Mouse (Mus musculus): Measurements from ENCODE around the gene Tshz2. TPM values are rescaled to one million over a fixed set of nuclear protein-coding genes. Genes with fewer than 3 reads are reported as not detected.
A peak's percentile ranks its signal among the peaks of the same experiment; 100 is the strongest.

The Tshz2 gene
- polyA plus RNA-seq, 1 experiment from 2014 or later, result 22.8 TPM

GRCm38 (mm10) chr2:170062378-170062777 is 429.6 kb downstream of the Tshz2 start:
- Histone ChIP-seq H3K9ac (ENCODE audit: low read depth, low read length) (no peak overlapping the region), H3K4me2 (ENCODE audit: low read length) (no peak overlapping the region), H3K4me1 (ENCODE audit: control insufficient read depth, insufficient read depth, low read length) (no peaks in the 10 kb centered on the region), H3K9me3 (replicated peaks; ENCODE audit: control insufficient read depth, low read length, poor library complexity, severe bottlenecking) (no peaks in the 10 kb centered on the region; the same call in 1 of the 2 replicates), H3K36me3 (ENCODE audit: control insufficient read depth, insufficient read depth, low read length) (no peaks in the 10 kb centered on the region), H3K4me3 (ENCODE audit: low read depth, low read length) (no peak overlapping the region), H3K27ac (ENCODE audit: low read length) (no peak overlapping the region), H3K27me3 (ENCODE audit: control insufficient read depth, insufficient read depth, low read depth, low read length) (no peaks in the 10 kb centered on the region)
- no peak for ATAC-seq
- 85% methylated on average over 3 of the region's 3 CpGs for WGBS

DNA sequence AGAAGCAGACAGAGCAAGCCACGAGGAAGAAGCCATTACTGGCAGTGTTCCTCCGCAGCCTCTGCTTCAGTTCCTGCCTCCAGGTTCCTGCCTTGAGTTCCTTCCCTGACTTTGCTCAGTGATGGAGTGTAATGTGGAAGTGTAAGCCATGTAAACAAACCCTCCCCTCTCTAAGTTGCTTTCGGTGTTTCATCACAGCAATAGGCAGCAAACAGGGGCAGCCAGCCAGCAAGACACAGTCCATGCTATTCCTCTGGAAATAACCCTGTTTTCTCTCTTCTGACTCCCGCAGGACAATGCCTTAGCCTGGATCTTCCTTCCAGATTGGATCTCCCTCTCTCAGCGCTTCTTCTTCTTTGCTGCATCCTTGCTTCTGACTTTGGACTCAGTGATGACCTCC is 437.2 kb downstream of the Tshz2 start:
- no peak overlapping the region for H3K27ac ChIP-seq (ENCODE audit: low read length)
- no peak overlapping the region for H3K4me3 ChIP-seq (ENCODE audit: low read depth, low read length)
- 86% methylated on average over 5 of the region's 5 CpGs for WGBS
- no peak for ATAC-seq
- no peaks in the 10 kb centered on the region for H3K27me3 ChIP-seq (ENCODE audit: control insufficient read depth, insufficient read depth, low read depth, low read length)
- H3K4me2 ChIP-seq (ENCODE audit: low read length), result no peak overlapping the region
- H3K4me1 ChIP-seq (ENCODE audit: control insufficient read depth, insufficient read depth, low read length), result no peaks in the 10 kb centered on the region; the same call in 1 of the 2 replicates
- H3K9me3 ChIP-seq (replicated peaks; ENCODE audit: control insufficient read depth, low read length, poor library complexity, severe bottlenecking), result no peaks in the 10 kb centered on the region; the same call in 1 of the 2 replicates
- H3K36me3 ChIP-seq (ENCODE audit: control insufficient read depth, insufficient read depth, low read length), result no peaks in the 10 kb centered on the region
- H3K9ac ChIP-seq (ENCODE audit: low read depth, low read length), result no peak overlapping the region

- no peaks in the 10 kb centered on the region; the same call in 1 of the 2 replicates for H3K9me3 ChIP-seq (replicated peaks; ENCODE audit: control insufficient read depth, low read length, poor library complexity, severe bottlenecking)
- 64% methylated on average over 15 of the region's 15 CpGs for WGBS
- H3K27me3 ChIP-seq (ENCODE audit: control insufficient read depth, insufficient read depth, low read depth, low read length), result no peaks in the 10 kb centered on the region
- no peak overlapping the region for H3K4me3 ChIP-seq (ENCODE audit: low read depth, low read length)
- no peak overlapping the region for H3K27ac ChIP-seq (ENCODE audit: low read length)
- no peaks in the 10 kb centered on the region; the same call in 1 of the 2 replicates for H3K4me1 ChIP-seq (ENCODE audit: control insufficient read depth, insufficient read depth, low read length)
- H3K36me3 ChIP-seq (ENCODE audit: control insufficient read depth, insufficient read depth, low read length), result no peaks in the 10 kb centered on the region
- H3K4me2 ChIP-seq (ENCODE audit: low read length), result 0 out of 2 replicates have a peak overlapping the region, but pooled peaks have one; percentile 6
- no peak for ATAC-seq
- no peak overlapping the region for H3K9ac ChIP-seq (ENCODE audit: low read depth, low read length)
These were observed 437.9 kb downstream of the Tshz2 start for GRCm38 (mm10) chr2:170070641-170071241.

GRCm38 (mm10) chr2:170076941-170077490 is 444.2 kb downstream of the Tshz2 start:
- no peak for ATAC-seq

DNA sequence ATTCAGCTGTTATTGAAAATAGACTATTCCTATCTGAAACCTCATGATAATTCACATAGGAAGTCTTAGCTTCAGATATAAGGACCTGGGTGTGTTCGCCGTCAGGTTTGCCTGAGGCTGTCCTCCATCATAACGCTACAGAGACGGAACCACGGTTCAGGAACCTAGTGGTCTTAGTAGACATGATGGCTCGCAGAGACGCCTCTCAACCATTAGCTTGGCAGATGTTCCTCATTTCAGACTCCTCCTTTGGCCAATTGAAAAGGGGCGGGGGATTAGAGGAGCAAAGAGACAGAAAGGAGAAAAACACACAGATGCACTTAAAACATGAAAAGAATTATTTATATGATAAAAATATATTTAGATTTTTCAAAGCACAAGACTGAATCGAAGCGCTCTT is 445.2 kb downstream of the Tshz2 start:
- H3K27me3 ChIP-seq (ENCODE audit: control insufficient read depth, insufficient read depth, low read depth, low read length), result no peaks in the 10 kb centered on the region
- WGBS, result 87% methylated on average over 10 of the region's 10 CpGs
- H3K9ac ChIP-seq (ENCODE audit: low read depth, low read length), result no peak overlapping the region
- H3K4me1 ChIP-seq (ENCODE audit: control insufficient read depth, insufficient read depth, low read length), result no peaks in the 10 kb centered on the region
- H3K4me3 ChIP-seq (ENCODE audit: low read depth, low read length), result no peak overlapping the region
- H3K27ac ChIP-seq (ENCODE audit: low read length), result no peak overlapping the region
- no peaks in the 10 kb centered on the region for H3K9me3 ChIP-seq (replicated peaks; ENCODE audit: control insufficient read depth, low read length, poor library complexity, severe bottlenecking)
- ATAC-seq, result no peak
- no peak overlapping the region for H3K4me2 ChIP-seq (ENCODE audit: low read length)
- H3K36me3 ChIP-seq (ENCODE audit: control insufficient read depth, insufficient read depth, low read length), result no peaks in the 10 kb centered on the region

More at GRCm38 (mm10) chr2:170076941-170077490, 444.2 kb downstream of the Tshz2 start:
- Histone ChIP-seq H3K27ac (ENCODE audit: low read length) (no peak overlapping the region), H3K4me1 (ENCODE audit: control insufficient read depth, insufficient read depth, low read length) (no peaks in the 10 kb centered on the region; the same call in 1 of the 2 replicates), H3K9me3 (replicated peaks; ENCODE audit: control insufficient read depth, low read length, poor library complexity, severe bottlenecking) (no peaks in the 10 kb centered on the region), H3K4me2 (ENCODE audit: low read length) (no peak overlapping the region), H3K36me3 (ENCODE audit: control insufficient read depth, insufficient read depth, low read length) (no peaks in the 10 kb centered on the region), H3K27me3 (ENCODE audit: control insufficient read depth, insufficient read depth, low read depth, low read length) (no peaks in the 10 kb centered on the region), H3K4me3 (ENCODE audit: low read depth, low read length) (no peak overlapping the region), H3K9ac (ENCODE audit: low read depth, low read length) (no peak overlapping the region)
- 81% methylated on average over 6 of the region's 6 CpGs for whole genome bisulfite sequencing

- Histone ChIP-seq H3K36me3 (ENCODE audit: control insufficient read depth, insufficient read depth, low read length) (no peaks in the 10 kb centered on the region), H3K27me3 (ENCODE audit: control insufficient read depth, insufficient read depth, low read depth, low read length) (no peaks in the 10 kb centered on the region), H3K4me3 (ENCODE audit: low read depth, low read length) (no peak overlapping the region), H3K4me1 (ENCODE audit: control insufficient read depth, insufficient read depth, low read length) (no peaks in the 10 kb centered on the region), H3K9ac (ENCODE audit: low read depth, low read length) (no peak overlapping the region), H3K27ac (ENCODE audit: low read length) (no peak overlapping the region), H3K4me2 (ENCODE audit: low read length) (no peak overlapping the region), H3K9me3 (replicated peaks; ENCODE audit: control insufficient read depth, low read length, poor library complexity, severe bottlenecking) (no peaks in the 10 kb centered on the region)
- 66% methylated on average over 15 of the region's 15 CpGs for WGBS
- ATAC-seq, result no peak
These were observed 445.7 kb downstream of the Tshz2 start for GRCm38 (mm10) chr2:170078442-170079017.

DNA sequence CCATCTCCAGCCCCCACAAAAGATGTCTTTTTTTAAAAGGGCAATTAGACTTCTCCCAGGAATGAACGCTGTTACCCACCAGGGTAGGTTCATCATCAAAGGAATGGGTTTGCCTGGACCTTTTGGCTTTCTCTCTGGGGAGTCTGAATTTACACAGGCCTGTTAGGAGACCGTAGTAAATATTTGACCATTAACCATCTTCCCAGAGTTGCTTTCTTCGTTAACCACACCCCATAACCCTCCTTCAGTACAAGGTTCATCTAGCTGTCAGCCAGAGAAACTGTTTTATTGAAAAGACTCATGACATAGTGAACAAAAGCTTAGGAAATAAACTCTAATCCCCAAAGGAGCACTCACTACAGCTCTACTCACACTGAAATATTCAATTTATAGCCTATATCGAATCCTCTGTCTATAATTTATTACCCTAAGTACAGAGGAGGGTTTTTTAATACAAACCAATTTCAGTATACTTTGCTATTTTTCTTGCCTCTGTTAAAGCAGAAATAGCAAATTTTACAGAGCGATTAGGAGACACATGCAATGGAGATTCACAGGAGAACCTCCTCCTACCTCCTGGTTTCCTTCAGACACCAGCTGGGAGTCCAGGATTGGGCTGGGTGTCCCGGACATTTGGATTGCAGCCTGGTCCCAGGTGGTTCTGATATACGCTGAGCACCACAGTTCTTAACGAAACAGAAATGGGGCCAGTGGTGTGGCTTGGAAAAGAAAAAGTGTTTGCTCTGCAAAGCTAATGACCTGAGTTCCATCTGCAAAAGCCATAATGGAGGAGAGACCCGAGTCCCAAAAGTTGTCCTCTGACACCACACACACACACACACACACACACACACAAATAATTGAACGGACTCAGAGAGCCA is 459.0 kb downstream of the Tshz2 start:
- WGBS, result 76% methylated on average over 10 of the region's 10 CpGs
- H3K36me3 ChIP-seq (ENCODE audit: control insufficient read depth, insufficient read depth, low read length), result no peaks in the 10 kb centered on the region
- ATAC-seq, result no peak
- H3K4me3 ChIP-seq (ENCODE audit: low read depth, low read length), result no peak overlapping the region
- no peak overlapping the region for H3K9ac ChIP-seq (ENCODE audit: low read depth, low read length)
- H3K4me1 ChIP-seq (ENCODE audit: control insufficient read depth, insufficient read depth, low read length), result no peaks in the 10 kb centered on the region
- no peak overlapping the region for H3K27ac ChIP-seq (ENCODE audit: low read length)
- H3K27me3 ChIP-seq (ENCODE audit: control insufficient read depth, insufficient read depth, low read depth, low read length), result no peaks in the 10 kb centered on the region
- no peak overlapping the region for H3K4me2 ChIP-seq (ENCODE audit: low read length)
- H3K9me3 ChIP-seq (replicated peaks; ENCODE audit: control insufficient read depth, low read length, poor library complexity, severe bottlenecking), result no peaks in the 10 kb centered on the region

GRCm38 (mm10) chr2:170094220-170094619 is 461.4 kb downstream of the Tshz2 start:
- Histone ChIP-seq H3K9me3 (replicated peaks; ENCODE audit: control insufficient read depth, low read length, poor library complexity, severe bottlenecking) (no peaks in the 10 kb centered on the region), H3K4me3 (ENCODE audit: low read depth, low read length) (no peak overlapping the region), H3K4me2 (ENCODE audit: low read length) (no peak overlapping the region), H3K9ac (ENCODE audit: low read depth, low read length) (no peak overlapping the region), H3K4me1 (ENCODE audit: control insufficient read depth, insufficient read depth, low read length) (no peaks in the 10 kb centered on the region), H3K27ac (ENCODE audit: low read length) (no peak overlapping the region), H3K27me3 (ENCODE audit: control insufficient read depth, insufficient read depth, low read depth, low read length) (no peaks in the 10 kb centered on the region), H3K36me3 (ENCODE audit: control insufficient read depth, insufficient read depth, low read length) (no peaks in the 10 kb centered on the region)
- ATAC-seq, result no peak
- 95% methylated on average over 16 of the region's 17 CpGs for WGBS
